Mouse (Mus musculus) liver, embryonic 11.5 days (tissue): ENCODE data around the gene Bcl7c. TPM values are rescaled to one million over a fixed set of nuclear protein-coding genes. Genes with fewer than 3 reads are reported as not detected.
A peak's percentile ranks its signal among the peaks of the same experiment; 100 is the strongest.

Source experiments
- ATAC-seq: fragments of 200-750 bp; cut with Nextera tagmentation; replicated peaks from 2 replicates; pipeline ENCODE4 v1.8.0; 2017; ENCODE audit warnings: moderate number of reproducible peaks, mild to moderate bottlenecking, moderate TSS enrichment, moderate library complexity; ENCODE audit not compliant: low FRiP score
- DNase-seq: peaks from one replicate; pipeline ENCODE4 v3.0.0-alpha.2; 2017; ENCODE audit warnings: low spot score
- H3K27ac ChIP-seq: fragments of 300-500 bp; sonication (generic); 2 replicates; pipeline ENCODE4 v1.5.1; 2014; ENCODE audit warnings: mild to moderate bottlenecking, low read depth, low read length, control low read depth
- H3K27me3 ChIP-seq: fragments of 300-500 bp; sonication (generic); replicated peaks from 2 replicates; pipeline ENCODE4 v1.6.1; 2014; ENCODE audit warnings: low read length, mixed read lengths; ENCODE audit not compliant: control insufficient read depth, insufficient read depth
- H3K36me3 ChIP-seq: fragments of 300-500 bp; sonication (generic); 2 replicates; pipeline ENCODE4 v1.6.1; 2014; ENCODE audit warnings: mild to moderate bottlenecking, low read length, moderate library complexity, mixed read lengths; ENCODE audit not compliant: control insufficient read depth, insufficient read depth
- H3K4me1 ChIP-seq: fragments of 300-500 bp; sonication (generic); replicated peaks from 2 replicates; pipeline ENCODE4 v1.6.1; 2014; ENCODE audit warnings: low read length, mixed read lengths; ENCODE audit not compliant: control insufficient read depth, insufficient read depth
- H3K4me2 ChIP-seq: fragments of 300-500 bp; sonication (generic); 2 replicates; pipeline ENCODE4 v1.6.1; 2014; ENCODE audit warnings: mild to moderate bottlenecking, control low read depth, moderate library complexity
- H3K4me3 ChIP-seq: fragments of 300-500 bp; sonication (generic); 2 replicates; pipeline ENCODE4 v1.5.1; 2014; ENCODE audit warnings: low read depth, low read length, control low read depth
- H3K9ac ChIP-seq: fragments of 300-500 bp; sonication (generic); 2 replicates; pipeline ENCODE4 v1.6.1; 2014; ENCODE audit warnings: low read depth, low read length, control low read depth
- H3K9me3 ChIP-seq: fragments of 300-500 bp; sonication (generic); 2 replicates; pipeline ENCODE4 v1.6.1; 2016; ENCODE audit warnings: low read length, inconsistent platforms, mixed read lengths; ENCODE audit not compliant: control insufficient read depth
- WGBS: fragments of 180-500 bp; shearing (Covaris S2); extraction: QIAGEN DNeasy Blood & Tissue Kit; methylation state at CpG from one replicate; pipeline ENCODE4 v1.1.7; 2014; 5-methylcytosine and 5-hydroxymethylcytosine counted together
- polyA plus RNA-seq: library from polyadenylated mRNA; unstranded; fragments of >200 nt; fragmentation: Nextera tagmentation; extraction: Ambion mirVana; gene quantifications from 2 replicates; pipeline ENCODE4 v1.2.1, GENCODE M21; 2014

Bcl7c gene
- polyA plus RNA-seq, 1 experiment from 2014 or later: 46.8 TPM

GRCm38 (mm10) chr7:127725490-127725889 is 16.8 kb upstream of the Bcl7c start:
- Histone ChIP-seq H3K4me1 (no peaks in the 10 kb centered on the region), H3K9me3 (no peaks in the 10 kb centered on the region)
- 49% methylated on average over 2 of the region's 2 CpGs for WGBS

DNA sequence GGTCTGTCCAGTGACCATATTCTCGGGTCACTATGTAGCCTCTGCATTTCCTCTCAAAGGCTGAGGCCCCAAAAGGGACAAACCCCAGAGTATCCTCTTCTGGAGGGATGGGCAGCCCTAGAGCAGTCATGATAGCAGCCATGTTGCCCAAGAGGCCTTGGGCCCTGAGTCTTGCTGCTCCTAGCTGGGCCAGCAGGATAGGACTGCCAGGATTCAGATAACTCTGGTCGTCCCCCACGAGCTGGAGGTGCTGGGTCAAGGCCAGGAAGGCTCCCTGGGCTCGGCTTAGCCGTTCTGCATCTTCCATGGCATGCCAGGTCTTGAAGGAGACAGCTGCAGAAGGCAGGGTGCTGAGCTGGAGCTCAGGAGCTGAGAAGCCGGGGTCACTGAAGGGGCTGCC is 10.5 kb upstream of the Bcl7c start:
- Histone ChIP-seq H3K9ac (no peak overlapping the region), H3K4me2 (no peak overlapping the region), H3K4me3 (no peak overlapping the region), H3K27me3 (no peaks in the 10 kb centered on the region), H3K9me3 (no peaks in the 10 kb centered on the region), H3K4me1 (peaks cover 10% of the 10 kb centered on the region; the same call in 1 of the 2 replicates), H3K36me3 (no peaks in the 10 kb centered on the region), H3K27ac (no peak overlapping the region)
- WGBS: 81% methylated on average over 6 of the region's 6 CpGs
- DNase-seq: no peak
- no peak for ATAC-seq

More at GRCm38 (mm10) chr7:127725490-127725889, 16.8 kb upstream of the Bcl7c start:
- Histone ChIP-seq H3K4me2 (no peak overlapping the region), H3K9ac (no peak overlapping the region), H3K27me3 (no peaks in the 10 kb centered on the region), H3K36me3 (no peaks in the 10 kb centered on the region), H3K4me3 (no peak overlapping the region), H3K27ac (no peak overlapping the region)
- no peak for DNase-seq
- ATAC-seq: no peak

GRCm38 (mm10) chr7:127718339-127718738 is 9.6 kb upstream of the Bcl7c start:
- Histone ChIP-seq H3K27me3 (no peaks in the 10 kb centered on the region), H3K4me3 (no peak overlapping the region), H3K4me1 (peaks cover 10% of the 10 kb centered on the region), H3K9ac (no peak overlapping the region), H3K9me3 (no peaks in the 10 kb centered on the region), H3K36me3 (no peaks in the 10 kb centered on the region), H3K4me2 (no peak overlapping the region), H3K27ac (no peak overlapping the region)
- no peak for ATAC-seq
- WGBS: 72% methylated on average over 6 of the region's 6 CpGs
- no peak for DNase-seq

DNA sequence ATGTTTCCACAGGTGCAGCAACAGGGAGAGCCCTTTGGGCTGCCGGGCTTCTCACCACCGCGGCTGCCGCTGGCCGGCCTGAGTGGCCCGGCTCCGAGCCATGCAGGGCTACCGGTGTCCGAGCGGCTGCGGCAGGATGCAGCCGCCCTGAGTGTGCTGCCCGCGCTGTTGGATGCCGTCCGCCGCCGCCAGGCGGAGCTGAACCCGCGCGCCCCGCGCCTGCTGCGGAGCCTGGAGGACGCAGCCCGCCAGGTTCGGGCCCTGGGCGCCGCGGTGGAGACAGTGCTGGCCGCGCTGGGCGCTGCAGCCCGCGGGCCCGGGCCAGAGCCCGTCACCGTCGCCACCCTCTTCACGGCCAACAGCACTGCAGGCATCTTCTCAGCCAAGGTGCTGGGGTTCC is 8.3 kb upstream of the Bcl7c start:
- 2% methylated on average over 41 of the region's 41 CpGs for WGBS
- Histone ChIP-seq H3K4me2 (peak overlapping the region; percentile 90), H3K4me3 (peak overlapping the region; percentile 50), H3K36me3 (no peaks in the 10 kb centered on the region), H3K27ac (no peak overlapping the region), H3K27me3 (no peaks in the 10 kb centered on the region), H3K9me3 (no peaks in the 10 kb centered on the region), H3K4me1 (peaks cover 19% of the 10 kb centered on the region), H3K9ac (peak overlapping the region; percentile 65)
- DNase-seq (peak; percentile 74), ATAC-seq (peak; percentile 68)

- Histone ChIP-seq H3K4me3 (no peak overlapping the region), H3K4me2 (no peak overlapping the region), H3K27me3 (no peaks in the 10 kb centered on the region), H3K27ac (no peak overlapping the region), H3K9me3 (no peaks in the 10 kb centered on the region), H3K9ac (no peak overlapping the region), H3K4me1 (peaks cover 21% of the 10 kb centered on the region), H3K36me3 (no peaks in the 10 kb centered on the region)
- 80% methylated on average over 4 of the region's 4 CpGs for WGBS
- DNase-seq (no peak), ATAC-seq (no peak)
These were observed 6.1 kb upstream of the Bcl7c start for GRCm38 (mm10) chr7:127714816-127715215.

- ATAC-seq (peak; percentile 34), DNase-seq (peak; percentile 76)
- 3% methylated on average over 28 of the region's 28 CpGs for WGBS
- H3K4me2 ChIP-seq: peak within 1 kb of the TSS; percentile 78
- no peaks in the 10 kb centered on the region for H3K27me3 ChIP-seq
- H3K4me3 ChIP-seq: peak within 1 kb of the TSS; percentile 41
- H3K9me3 ChIP-seq: no peaks in the 10 kb centered on the region
- peak within 1 kb of the TSS; percentile 53 for H3K9ac ChIP-seq
- H3K27ac ChIP-seq: peak within 1 kb of the TSS; percentile 74
- H3K4me1 ChIP-seq: peaks cover 27% of the 10 kb centered on the region
- H3K36me3 ChIP-seq: no peaks in the 10 kb centered on the region
These were observed 4.0 kb upstream of the Bcl7c start, which contains the start of gene Ctf1 for GRCm38 (mm10) chr7:127712461-127713385. Gene Ctf1 (plus strand): TSS chr7:127712736.

DNA sequence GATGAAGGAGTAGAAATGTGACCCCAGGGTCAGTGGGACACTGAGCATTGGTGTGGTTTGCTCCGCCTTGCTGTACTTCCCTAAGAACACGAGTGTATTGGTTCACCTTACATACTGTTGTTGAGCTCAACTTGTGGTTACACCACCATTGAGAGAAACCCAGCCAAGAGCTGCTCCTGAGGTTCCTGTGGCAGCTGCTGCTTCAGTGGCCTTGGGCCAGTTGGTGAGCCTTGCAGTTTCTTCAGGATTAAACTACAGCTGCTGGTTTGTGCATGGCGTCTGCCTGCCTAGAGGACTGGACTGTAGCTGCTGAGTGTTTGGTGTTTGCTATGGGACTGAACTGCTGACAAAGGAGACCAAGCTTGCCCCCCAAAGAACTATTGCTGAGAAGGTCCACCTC is 2.7 kb upstream of the Bcl7c start:
- no peaks in the 10 kb centered on the region; the same call in 1 of the 2 replicates for H3K36me3 ChIP-seq
- DNase-seq (no peak), ATAC-seq (no peak)
- peaks cover 21% of the 10 kb centered on the region for H3K4me1 ChIP-seq
- H3K9ac ChIP-seq: no peak overlapping the region
- no peak overlapping the region for H3K4me3 ChIP-seq
- no peaks in the 10 kb centered on the region for H3K9me3 ChIP-seq
- no peaks in the 10 kb centered on the region for H3K27me3 ChIP-seq
- no peak overlapping the region for H3K27ac ChIP-seq
- no peak overlapping the region for H3K4me2 ChIP-seq
- WGBS: 61% methylated on average over 3 of the region's 3 CpGs

GRCm38 (mm10) chr7:127711031-127711430 is 2.3 kb upstream of the Bcl7c start:
- 83% methylated on average over 3 of the region's 3 CpGs for WGBS
- Histone ChIP-seq H3K4me1 (peaks cover 21% of the 10 kb centered on the region), H3K36me3 (no peaks in the 10 kb centered on the region; the same call in 1 of the 2 replicates), H3K27me3 (no peaks in the 10 kb centered on the region), H3K4me3 (no peak overlapping the region), H3K9ac (no peak overlapping the region), H3K27ac (no peak overlapping the region), H3K4me2 (no peak overlapping the region), H3K9me3 (no peaks in the 10 kb centered on the region)
- ATAC-seq (no peak), DNase-seq (no peak)
